Mouse (Mus musculus) midbrain, embryonic 10.5 days (tissue): ENCODE results near the gene Stat5a. TPM values are rescaled to one million over a fixed set of nuclear protein-coding genes. Genes with fewer than 3 reads are reported as not detected.

ENCODE experiments used
- DNase-seq: peaks from one replicate; pipeline ENCODE4 v3.0.0-alpha.2; 2017; ENCODE audit warnings: low spot score
- H3K27ac ChIP-seq: fragments of 300-500 bp; sonication (generic); replicated peaks from 2 replicates; pipeline ENCODE4 v1.5.1; 2016; ENCODE audit warnings: mild to moderate bottlenecking
- H3K27me3 ChIP-seq: fragments of 300-500 bp; sonication (generic); 2 replicates; pipeline ENCODE4 v1.6.1; 2016; ENCODE audit warnings: low read depth, mild to moderate bottlenecking; ENCODE audit not compliant: poor library complexity, severe bottlenecking
- H3K36me3 ChIP-seq: fragments of 300-500 bp; sonication (generic); 2 replicates; pipeline ENCODE4 v1.6.1; 2016; ENCODE audit warnings: mild to moderate bottlenecking, moderate library complexity
- H3K4me1 ChIP-seq: fragments of 300-500 bp; sonication (generic); 2 replicates; pipeline ENCODE4 v1.6.1; 2016
- H3K4me3 ChIP-seq: fragments of 300-500 bp; sonication (generic); 2 replicates; pipeline ENCODE4 v1.5.1; 2016; ENCODE audit warnings: mild to moderate bottlenecking, moderate library complexity
- H3K9me3 ChIP-seq: fragments of 300-500 bp; sonication (generic); replicated peaks from 2 replicates; pipeline ENCODE4 v1.6.1; 2016; ENCODE audit warnings: mild to moderate bottlenecking
- WGBS: fragments of 180-500 bp; shearing (Covaris S2); methylation state at CpG from one replicate; pipeline ENCODE4 v1.1.7; 2016; 5-methylcytosine and 5-hydroxymethylcytosine counted together
- polyA plus RNA-seq: library from polyadenylated mRNA; unstranded; fragments of >200 nt; fragmentation: Nextera tagmentation; extraction: Ambion mirVana; gene quantifications from 2 replicates; pipeline ENCODE4 v1.2.1, GENCODE M21; 2016

The Stat5a gene
- polyA plus RNA-seq, 1 experiment from 2014 or later: 1.7 TPM

- H3K4me1 ChIP-seq: no peaks in the 10 kb centered on the region
- no peak for DNase-seq
- no peaks in the 10 kb centered on the region for H3K27me3 ChIP-seq
- no peak overlapping the region for H3K4me3 ChIP-seq
- no peak overlapping the region for H3K27ac ChIP-seq
- H3K9me3 ChIP-seq: no peaks in the 10 kb centered on the region
- 90% methylated on average over 4 of the region's 4 CpGs for WGBS
- no peaks in the 10 kb centered on the region for H3K36me3 ChIP-seq
Measured at GRCm38 (mm10) chr11:100916432-100916971, 57.4 kb downstream of the Stat5a start.

GRCm38 (mm10) chr11:100918007-100918406 lies 58.9 kb downstream of the Stat5a start:
- Histone ChIP-seq H3K27me3 (no peaks in the 10 kb centered on the region), H3K9me3 (no peaks in the 10 kb centered on the region), H3K27ac (no peak overlapping the region), H3K36me3 (no peaks in the 10 kb centered on the region), H3K4me3 (no peak overlapping the region), H3K4me1 (no peaks in the 10 kb centered on the region)
- DNase-seq: no peak
- WGBS: 91% methylated on average over 5 of the region's 5 CpGs

- Histone ChIP-seq H3K36me3 (no peaks in the 10 kb centered on the region), H3K4me1 (no peaks in the 10 kb centered on the region), H3K4me3 (no peak overlapping the region), H3K9me3 (no peaks in the 10 kb centered on the region), H3K27ac (no peak overlapping the region), H3K27me3 (no peaks in the 10 kb centered on the region)
- no peak for DNase-seq
- 91% methylated on average over 4 of the region's 4 CpGs for WGBS
Measured at GRCm38 (mm10) chr11:100920887-100921624, 61.9 kb downstream of the Stat5a start.

- no peaks in the 10 kb centered on the region for H3K4me1 ChIP-seq
- no peak overlapping the region for H3K27ac ChIP-seq
- no peaks in the 10 kb centered on the region for H3K27me3 ChIP-seq
- no peak for DNase-seq
- 93% methylated on average over 1 of the region's 1 CpGs for WGBS
- no peaks in the 10 kb centered on the region for H3K9me3 ChIP-seq
- no peaks in the 10 kb centered on the region for H3K36me3 ChIP-seq
- no peak overlapping the region for H3K4me3 ChIP-seq
Measured at GRCm38 (mm10) chr11:100924386-100924919, 65.3 kb downstream of the Stat5a start.

- H3K4me3 ChIP-seq: no peak overlapping the region
- no peak overlapping the region for H3K27ac ChIP-seq
- H3K4me1 ChIP-seq: peaks cover 7% of the 10 kb centered on the region; the same call in 1 of the 2 replicates
- H3K27me3 ChIP-seq: no peaks in the 10 kb centered on the region
- DNase-seq: no peak
- 92% methylated on average over 3 of the region's 3 CpGs for WGBS
- H3K9me3 ChIP-seq: no peaks in the 10 kb centered on the region
- no peaks in the 10 kb centered on the region for H3K36me3 ChIP-seq
Measured at GRCm38 (mm10) chr11:100927386-100927785, 68.2 kb downstream of the Stat5a start.

GRCm38 (mm10) chr11:100930611-100931010 lies 71.5 kb downstream of the Stat5a start:
- Histone ChIP-seq H3K4me1 (peaks cover 7% of the 10 kb centered on the region; the same call in 1 of the 2 replicates), H3K27ac (no peak overlapping the region), H3K4me3 (no peak overlapping the region), H3K27me3 (no peaks in the 10 kb centered on the region), H3K9me3 (no peaks in the 10 kb centered on the region), H3K36me3 (no peaks in the 10 kb centered on the region)
- WGBS: 83% methylated on average over 7 of the region's 7 CpGs
- no peak for DNase-seq

GRCm38 (mm10) chr11:100931254-100931921 lies 72.2 kb downstream of the Stat5a start:
- H3K27me3 ChIP-seq: no peaks in the 10 kb centered on the region
- no peaks in the 10 kb centered on the region for H3K36me3 ChIP-seq
- H3K9me3 ChIP-seq: no peaks in the 10 kb centered on the region
- DNase-seq: no peak
- WGBS: 81% methylated on average over 12 of the region's 12 CpGs
- peaks cover 7% of the 10 kb centered on the region; the same call in 1 of the 2 replicates for H3K4me1 ChIP-seq
- H3K4me3 ChIP-seq: no peak overlapping the region
- no peak overlapping the region for H3K27ac ChIP-seq

Other genes starting within 250 kb of the Stat5a start
- 101 and 112 TPM in 2 replicates for gene Nkiras2, start 240.1 kb upstream of the Stat5a start, polyA plus RNA-seq
- 268 and 304 TPM in 2 replicates for gene Dnajc7, start 239.2 kb upstream of the Stat5a start, polyA plus RNA-seq
- 0.20 and 0.87 TPM in 2 replicates for gene Zfp385c, start 166.9 kb upstream of the Stat5a start, polyA plus RNA-seq
- gene Dhx58, start 155.1 kb upstream of the Stat5a start, polyA plus RNA-seq: 2.0 and 3.5 TPM in 2 replicates
- 66.6 and 72.2 TPM in 2 replicates for gene Kat2a, start 146.9 kb upstream of the Stat5a start, polyA plus RNA-seq
- gene Hspb9, start 145.5 kb upstream of the Stat5a start, polyA plus RNA-seq: 0.26 and 0.29 TPM in 2 replicates
- gene Rab5c, start 121.1 kb upstream of the Stat5a start, polyA plus RNA-seq: 14.8 and 15.4 TPM in 2 replicates
- gene Kcnh4, start 99.4 kb upstream of the Stat5a start, polyA plus RNA-seq: 1.1 and 2.6 TPM in 2 replicates
- 0.26 TPM in 1 of 2 replicates, not detected in the other for gene Hcrt, start 96.4 kb upstream of the Stat5a start, polyA plus RNA-seq
- gene Ghdc, start 88.4 kb upstream of the Stat5a start, polyA plus RNA-seq: 3.9 and 4.4 TPM in 2 replicates
- 15.0 and 15.9 TPM in 2 replicates for gene Stat5b, start 8.6 kb upstream of the Stat5a start, polyA plus RNA-seq
- gene Stat3, start 80.2 kb downstream of the Stat5a start, polyA plus RNA-seq: 16.9 and 20.4 TPM in 2 replicates
- gene Cavin1, start 111.5 kb downstream of the Stat5a start, polyA plus RNA-seq: 16.7 and 21.8 TPM in 2 replicates
- gene Atp6v0a1, start 150.1 kb downstream of the Stat5a start, polyA plus RNA-seq: 33.9 and 43.9 TPM in 2 replicates
- gene Naglu, start 210.7 kb downstream of the Stat5a start, polyA plus RNA-seq: 10.0 and 11.6 TPM in 2 replicates
- gene Hsd17b1, start 219.1 kb downstream of the Stat5a start, polyA plus RNA-seq: 0.12 TPM in 1 of 2 replicates, not detected in the other
- 57.5 TPM in 2 replicates for gene Coasy, start 223.2 kb downstream of the Stat5a start, polyA plus RNA-seq
- 42.7 and 49.1 TPM in 2 replicates for gene Mlx, start 227.9 kb downstream of the Stat5a start, polyA plus RNA-seq
- 74.3 and 77.3 TPM in 2 replicates for gene Psmc3ip, start 236.1 kb downstream of the Stat5a start, polyA plus RNA-seq